Mouse (Mus musculus): ENCODE results near the gene Brd2. TPM values are rescaled to one million over a fixed set of nuclear protein-coding genes. Genes with fewer than 3 reads are reported as not detected.
A peak's percentile ranks its signal among the peaks of the same experiment; 100 is the strongest.

The Brd2 gene
- polyA plus RNA-seq, 1 experiment from 2014 or later = 126 TPM

GRCm38 (mm10) chr17:34088124-34088523, 34.3 kb downstream of the Brd2 start:
- H3K27ac ChIP-seq (replicated peaks) = no peak overlapping the region
- WGBS = 90% methylated on average over 11 of the region's 11 CpGs
- H3K27me3 ChIP-seq (ENCODE audit: low read depth, poor library complexity, severe bottlenecking) = peaks cover 4% of the 10 kb centered on the region; the same call in 1 of the 2 replicates
- peaks cover 11% of the 10 kb centered on the region for H3K4me1 ChIP-seq
- no peaks in the 10 kb centered on the region for H3K9me3 ChIP-seq (replicated peaks)
- DNase-seq (ENCODE audit: low spot score) = no peak
- no peak overlapping the region for H3K4me3 ChIP-seq
- H3K36me3 ChIP-seq = no peaks in the 10 kb centered on the region

GRCm38 (mm10) chr17:34087386-34087785, 35.0 kb downstream of the Brd2 start:
- no peak for DNase-seq (ENCODE audit: low spot score)
- H3K27me3 ChIP-seq (ENCODE audit: low read depth, poor library complexity, severe bottlenecking) = peaks cover 4% of the 10 kb centered on the region; the same call in 1 of the 2 replicates
- H3K36me3 ChIP-seq = no peaks in the 10 kb centered on the region
- H3K4me1 ChIP-seq = peaks cover 13% of the 10 kb centered on the region
- no peak overlapping the region for H3K4me3 ChIP-seq
- WGBS = 54% methylated on average over 2 of the region's 2 CpGs
- H3K27ac ChIP-seq (replicated peaks) = no peak overlapping the region; the same call in 1 of the 2 replicates
- H3K9me3 ChIP-seq (replicated peaks) = no peaks in the 10 kb centered on the region

GRCm38 (mm10) chr17:34083104-34083503, 39.3 kb downstream of the Brd2 start:
- no peak for DNase-seq (ENCODE audit: low spot score)
- Histone ChIP-seq H3K4me3 (no peak overlapping the region), H3K36me3 (no peaks in the 10 kb centered on the region), H3K27me3 (ENCODE audit: low read depth, poor library complexity, severe bottlenecking) (peaks cover 4% of the 10 kb centered on the region; the same call in 1 of the 2 replicates), H3K9me3 (replicated peaks) (no peaks in the 10 kb centered on the region), H3K27ac (replicated peaks) (peak overlapping the region; percentile 60; the same call in 1 of the 2 replicates), H3K4me1 (peaks cover 12% of the 10 kb centered on the region)
- WGBS = 7% methylated on average over 8 of the region's 8 CpGs

GRCm38 (mm10) chr17:34079621-34080020, 42.8 kb downstream of the Brd2 start:
- Histone ChIP-seq H3K4me1 (peaks cover 23% of the 10 kb centered on the region), H3K4me3 (no peak overlapping the region), H3K27ac (replicated peaks) (no peak overlapping the region), H3K9me3 (replicated peaks) (no peaks in the 10 kb centered on the region), H3K36me3 (no peaks in the 10 kb centered on the region), H3K27me3 (ENCODE audit: low read depth, poor library complexity, severe bottlenecking) (peaks cover 26% of the 10 kb centered on the region)
- WGBS = 9% methylated on average over 5 of the region's 5 CpGs
- peak; percentile 27 for DNase-seq (ENCODE audit: low spot score)

GRCm38 (mm10) chr17:34079002-34079401, 43.4 kb downstream of the Brd2 start:
- 92% methylated on average over 11 of the region's 11 CpGs for whole genome bisulfite sequencing
- no peak for DNase-seq (ENCODE audit: low spot score)
- Histone ChIP-seq H3K36me3 (no peaks in the 10 kb centered on the region), H3K27me3 (ENCODE audit: low read depth, poor library complexity, severe bottlenecking) (peaks cover 26% of the 10 kb centered on the region), H3K4me1 (peaks cover 23% of the 10 kb centered on the region), H3K4me3 (no peak overlapping the region), H3K9me3 (replicated peaks) (no peaks in the 10 kb centered on the region), H3K27ac (replicated peaks) (no peak overlapping the region)

GRCm38 (mm10) chr17:34078148-34078547, 44.3 kb downstream of the Brd2 start:
- DNase-seq (ENCODE audit: low spot score) = no peak
- peaks cover 26% of the 10 kb centered on the region for H3K27me3 ChIP-seq (ENCODE audit: low read depth, poor library complexity, severe bottlenecking)
- no peaks in the 10 kb centered on the region for H3K36me3 ChIP-seq
- peaks cover 19% of the 10 kb centered on the region for H3K4me1 ChIP-seq
- no peak overlapping the region for H3K4me3 ChIP-seq
- H3K27ac ChIP-seq (replicated peaks) = no peak overlapping the region
- 64% methylated on average over 4 of the region's 4 CpGs for WGBS
- H3K9me3 ChIP-seq (replicated peaks) = no peaks in the 10 kb centered on the region

DNA sequence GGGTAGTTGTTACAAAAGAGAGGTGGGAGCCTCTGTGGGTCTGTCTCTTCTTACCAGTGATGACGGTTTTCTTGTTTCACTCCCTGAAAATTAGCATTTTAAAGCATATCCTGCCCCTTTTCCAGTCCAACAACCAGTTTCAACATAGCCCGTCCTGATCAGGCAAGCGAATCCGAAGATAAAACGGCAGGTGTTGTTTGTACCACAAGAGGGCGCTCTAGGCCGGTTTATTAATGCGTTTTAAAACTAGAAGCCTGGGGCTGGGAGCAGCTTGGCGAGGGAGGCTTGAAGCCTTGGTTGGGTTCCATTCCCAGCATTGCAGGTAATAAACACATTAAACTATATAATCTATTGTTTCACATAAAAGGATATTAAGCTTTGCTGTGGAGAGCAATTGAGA, 44.9 kb downstream of the Brd2 start:
- no peak overlapping the region for H3K27ac ChIP-seq (replicated peaks)
- H3K4me1 ChIP-seq = peaks cover 13% of the 10 kb centered on the region
- peaks cover 26% of the 10 kb centered on the region for H3K27me3 ChIP-seq (ENCODE audit: low read depth, poor library complexity, severe bottlenecking)
- WGBS = 2% methylated on average over 9 of the region's 9 CpGs
- H3K4me3 ChIP-seq = peak overlapping the region; percentile 16; the same call in 1 of the 2 replicates
- peak; percentile 80 for DNase-seq (ENCODE audit: low spot score)
- H3K9me3 ChIP-seq (replicated peaks) = no peaks in the 10 kb centered on the region
- H3K36me3 ChIP-seq = no peaks in the 10 kb centered on the region

- DNase-seq (ENCODE audit: low spot score) = peak; percentile 50
- Histone ChIP-seq H3K4me1 (peaks cover 13% of the 10 kb centered on the region), H3K27ac (replicated peaks) (no peak overlapping the region), H3K9me3 (replicated peaks) (no peaks in the 10 kb centered on the region), H3K4me3 (no peak overlapping the region), H3K36me3 (no peaks in the 10 kb centered on the region), H3K27me3 (ENCODE audit: low read depth, poor library complexity, severe bottlenecking) (peaks cover 26% of the 10 kb centered on the region)
- 41% methylated on average over 7 of the region's 7 CpGs for WGBS
These were observed 47.2 kb downstream of the Brd2 start for GRCm38 (mm10) chr17:34075271-34075670.

GRCm38 (mm10) chr17:34072091-34072490, 50.3 kb downstream of the Brd2 start:
- Histone ChIP-seq H3K4me3 (no peak overlapping the region), H3K9me3 (replicated peaks) (no peaks in the 10 kb centered on the region), H3K27me3 (ENCODE audit: low read depth, poor library complexity, severe bottlenecking) (peaks cover 20% of the 10 kb centered on the region), H3K36me3 (no peaks in the 10 kb centered on the region), H3K27ac (replicated peaks) (no peak overlapping the region), H3K4me1 (peaks cover 16% of the 10 kb centered on the region)
- WGBS = 78% methylated on average over 5 of the region's 5 CpGs
- no peak for DNase-seq (ENCODE audit: low spot score)

GRCm38 (mm10) chr17:34068864-34069263, 53.6 kb downstream of the Brd2 start:
- DNase-seq (ENCODE audit: low spot score) = no peak
- Histone ChIP-seq H3K36me3 (no peaks in the 10 kb centered on the region), H3K27ac (replicated peaks) (no peak overlapping the region), H3K27me3 (ENCODE audit: low read depth, poor library complexity, severe bottlenecking) (no peaks in the 10 kb centered on the region), H3K9me3 (replicated peaks) (no peaks in the 10 kb centered on the region), H3K4me1 (peaks cover 6% of the 10 kb centered on the region; the same call in 1 of the 2 replicates), H3K4me3 (no peak overlapping the region)
- 61% methylated on average over 3 of the region's 3 CpGs for WGBS

Other genes starting within 250 kb of the Brd2 start
- not detected in 2 replicates for gene Gm7029, start 248.8 kb downstream of the Brd2 start, polyA plus RNA-seq (2016; fragmentation: Nextera tagmentation; extraction: Ambion mirVana)
- 7.8 and 9.4 TPM in 2 replicates for gene Kifc1, start 232.0 kb downstream of the Brd2 start, polyA plus RNA-seq (2016; fragmentation: Nextera tagmentation; extraction: Ambion mirVana)
- gene Platr17, start 217.5 kb downstream of the Brd2 start, polyA plus RNA-seq (2016; fragmentation: Nextera tagmentation; extraction: Ambion mirVana) = 0.30 TPM in 1 of 2 replicates, not detected in the other
- gene Daxx, start 213.2 kb downstream of the Brd2 start, polyA plus RNA-seq (2016; fragmentation: Nextera tagmentation; extraction: Ambion mirVana) = 77.5 and 82.6 TPM in 2 replicates
- 14.9 and 17.3 TPM in 2 replicates for gene Tapbp, start 206.7 kb downstream of the Brd2 start, polyA plus RNA-seq (2016; fragmentation: Nextera tagmentation; extraction: Ambion mirVana)
- gene Zbtb22, start 206.7 kb downstream of the Brd2 start, polyA plus RNA-seq (2016; fragmentation: Nextera tagmentation; extraction: Ambion mirVana) = 23.5 and 24.1 TPM in 2 replicates
- 43.1 and 46.9 TPM in 2 replicates for gene Rgl2, start 193.1 kb downstream of the Brd2 start, polyA plus RNA-seq (2016; fragmentation: Nextera tagmentation; extraction: Ambion mirVana)
- 214 and 240 TPM in 2 replicates for gene Pfdn6, start 182.3 kb downstream of the Brd2 start, polyA plus RNA-seq (2016; fragmentation: Nextera tagmentation; extraction: Ambion mirVana)
- gene Wdr46, start 182.0 kb downstream of the Brd2 start, polyA plus RNA-seq (2016; fragmentation: Nextera tagmentation; extraction: Ambion mirVana) = 47.8 and 52.5 TPM in 2 replicates
- 4.1 and 6.4 TPM in 2 replicates for gene B3galt4, start 171.1 kb downstream of the Brd2 start, polyA plus RNA-seq (2016; fragmentation: Nextera tagmentation; extraction: Ambion mirVana)
- gene Vps52, start 166.8 kb downstream of the Brd2 start, polyA plus RNA-seq (2016; fragmentation: Nextera tagmentation; extraction: Ambion mirVana) = 53.5 and 61.0 TPM in 2 replicates
- 1,339 and 1,576 TPM in 2 replicates for gene Rps18, start 166.6 kb downstream of the Brd2 start, polyA plus RNA-seq (2016; fragmentation: Nextera tagmentation; extraction: Ambion mirVana)
- gene H2-K1, start 122.3 kb downstream of the Brd2 start, polyA plus RNA-seq (2016; fragmentation: Nextera tagmentation; extraction: Ambion mirVana) = 45.7 and 50.3 TPM in 2 replicates
- gene Ring1, start 98.0 kb downstream of the Brd2 start, polyA plus RNA-seq (2016; fragmentation: Nextera tagmentation; extraction: Ambion mirVana) = 13.8 and 15.3 TPM in 2 replicates
- 120 and 128 TPM in 2 replicates for gene H2-Ke6, start 94.6 kb downstream of the Brd2 start, polyA plus RNA-seq (2016; fragmentation: Nextera tagmentation; extraction: Ambion mirVana)
- 221 and 227 TPM in 2 replicates for gene Slc39a7, start 91.0 kb downstream of the Brd2 start, polyA plus RNA-seq (2016; fragmentation: Nextera tagmentation; extraction: Ambion mirVana)
- 54.0 and 56.9 TPM in 2 replicates for gene Rxrb, start 90.8 kb downstream of the Brd2 start, polyA plus RNA-seq (2016; fragmentation: Nextera tagmentation; extraction: Ambion mirVana)
- gene Col11a2, start 83.2 kb downstream of the Brd2 start, polyA plus RNA-seq (2016; fragmentation: Nextera tagmentation; extraction: Ambion mirVana) = 0.92 and 1.1 TPM in 2 replicates
- 0.37 and 0.50 TPM in 2 replicates for gene H2-Oa, start 30.3 kb downstream of the Brd2 start, polyA plus RNA-seq (2016; fragmentation: Nextera tagmentation; extraction: Ambion mirVana)
- gene H2-DMa, start 3.1 kb downstream of the Brd2 start, polyA plus RNA-seq (2016; fragmentation: Nextera tagmentation; extraction: Ambion mirVana) = 6.4 and 9.5 TPM in 2 replicates
- gene H2-DMb2, start 20.7 kb upstream of the Brd2 start, polyA plus RNA-seq (2016; fragmentation: Nextera tagmentation; extraction: Ambion mirVana) = 0.12 TPM in 1 of 2 replicates, not detected in the other
- gene H2-DMb1, start 30.4 kb upstream of the Brd2 start, polyA plus RNA-seq (2016; fragmentation: Nextera tagmentation; extraction: Ambion mirVana) = 0.39 TPM in 1 of 2 replicates, not detected in the other
- gene Tap1, start 64.9 kb upstream of the Brd2 start, polyA plus RNA-seq (2016; fragmentation: Nextera tagmentation; extraction: Ambion mirVana) = 0.93 and 1.3 TPM in 2 replicates
- 0.49 and 0.52 TPM in 2 replicates for gene Psmb9, start 65.1 kb upstream of the Brd2 start, polyA plus RNA-seq (2016; fragmentation: Nextera tagmentation; extraction: Ambion mirVana)
- 1.4 and 3.0 TPM in 2 replicates for gene Psmb8, start 75.1 kb upstream of the Brd2 start, polyA plus RNA-seq (2016; fragmentation: Nextera tagmentation; extraction: Ambion mirVana)
- 0.53 and 0.63 TPM in 2 replicates for gene Tap2, start 80.9 kb upstream of the Brd2 start, polyA plus RNA-seq (2016; fragmentation: Nextera tagmentation; extraction: Ambion mirVana)
- gene H2-Ob, start 116.3 kb upstream of the Brd2 start, polyA plus RNA-seq (2016; fragmentation: Nextera tagmentation; extraction: Ambion mirVana) = not detected in 2 replicates
- gene H2-Ab1, start 135.1 kb upstream of the Brd2 start, polyA plus RNA-seq (2016; fragmentation: Nextera tagmentation; extraction: Ambion mirVana) = 8.3 and 11.1 TPM in 2 replicates
- gene H2-Aa, start 165.2 kb upstream of the Brd2 start, polyA plus RNA-seq (2016; fragmentation: Nextera tagmentation; extraction: Ambion mirVana) = not detected in 2 replicates
- gene H2-Eb1, start 183.2 kb upstream of the Brd2 start, polyA plus RNA-seq (2016; fragmentation: Nextera tagmentation; extraction: Ambion mirVana) = 1.5 and 2.0 TPM in 2 replicates
- gene H2-Eb2, start 203.0 kb upstream of the Brd2 start, polyA plus RNA-seq (2016; fragmentation: Nextera tagmentation; extraction: Ambion mirVana) = not detected in 2 replicates
- gene Btnl2, start 232.2 kb upstream of the Brd2 start, polyA plus RNA-seq (2016; fragmentation: Nextera tagmentation; extraction: Ambion mirVana) = 0.04 TPM in 1 of 2 replicates, not detected in the other

All from midbrain, embryonic 10.5 days (tissue).